Mouse (Mus musculus): ENCODE measurements around the gene 1700017B05Rik. TPM values are rescaled to one million over a fixed set of nuclear protein-coding genes. Genes with fewer than 3 reads are reported as not detected.

Gene 1700017B05Rik
- polyA plus RNA-seq, 1 experiment, result 28.7 TPM

DNA sequence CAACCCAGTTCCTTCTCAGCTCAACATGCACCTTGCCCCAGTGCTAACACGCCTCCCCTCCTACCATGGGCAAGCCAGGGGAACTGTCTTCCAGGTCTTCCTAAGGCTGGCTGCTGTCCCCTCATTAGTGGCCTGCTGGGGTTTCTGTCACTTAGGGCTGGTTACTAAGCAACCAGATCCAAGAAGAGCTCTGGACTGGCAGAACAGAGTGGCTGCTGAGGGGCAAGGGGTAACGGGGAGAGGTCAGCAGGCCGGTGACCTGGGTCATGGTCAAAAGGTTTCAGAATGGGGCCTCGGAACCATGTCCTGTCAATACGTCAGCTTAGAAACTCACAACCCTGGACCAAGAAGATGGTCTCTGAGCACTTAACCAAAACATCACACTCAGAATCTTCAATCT is 5.0 kb upstream of the 1700017B05Rik start:
- no peak for TF ChIP-seq CTCF (IDR thresholded peaks at IDR 0.05; ENCODE audit: extremely low read depth, insufficient read length, insufficient replicate concordance, low read depth, low read length)
- no peak for TF ChIP-seq POLR2A (IDR thresholded peaks at IDR 0.05; ENCODE audit: low read depth, low read length)
- Histone ChIP-seq H3K4me3 (ENCODE audit: low read depth, low read length) (no peak overlapping the region), H3K27me3 (ENCODE audit: control insufficient read depth, insufficient read depth, low read length) (no peaks in the 10 kb centered on the region), H3K4me1 (ENCODE audit: control insufficient read depth, insufficient read depth, insufficient read length, low read length) (no peaks in the 10 kb centered on the region), H3K36me3 (ENCODE audit: control insufficient read depth, insufficient read depth, low read length) (no peaks in the 10 kb centered on the region), H3K27ac (ENCODE audit: insufficient read depth, low read depth, low read length) (no peak overlapping the region)
- 93% methylated on average over 5 of the region's 5 CpGs for WGBS

DNA sequence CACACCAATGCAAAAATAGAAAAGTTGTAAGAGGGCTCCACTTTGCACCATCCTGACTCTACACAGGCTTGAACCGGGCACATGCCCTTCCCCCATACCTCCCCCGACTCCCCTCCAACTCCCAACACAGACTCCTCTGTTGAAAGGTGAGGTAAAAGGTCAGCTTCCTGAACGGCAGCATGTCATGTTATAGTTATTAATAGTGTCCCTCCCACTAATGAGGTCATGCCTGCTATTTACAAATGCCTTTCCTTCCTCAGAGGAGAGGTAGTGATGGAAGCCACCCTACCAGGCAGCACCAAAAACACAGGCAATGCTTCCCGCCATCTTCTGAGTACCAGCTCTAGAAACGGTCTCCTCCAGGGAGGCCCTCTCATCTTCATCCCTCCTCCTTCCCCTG is 2.7 kb upstream of the 1700017B05Rik start:
- 35% methylated on average over 5 of the region's 5 CpGs for WGBS
- no peak overlapping the region for H3K27ac ChIP-seq (ENCODE audit: insufficient read depth, low read depth, low read length)
- H3K4me1 ChIP-seq (ENCODE audit: control insufficient read depth, insufficient read depth, insufficient read length, low read length), result peaks cover 9% of the 10 kb centered on the region; the same call in 1 of the 2 replicates
- no peak for TF ChIP-seq POLR2A (IDR thresholded peaks at IDR 0.05; ENCODE audit: low read depth, low read length)
- no peak for TF ChIP-seq CTCF (IDR thresholded peaks at IDR 0.05; ENCODE audit: extremely low read depth, insufficient read length, insufficient replicate concordance, low read depth, low read length)
- no peaks in the 10 kb centered on the region for H3K36me3 ChIP-seq (ENCODE audit: control insufficient read depth, insufficient read depth, low read length)
- no peak overlapping the region for H3K4me3 ChIP-seq (ENCODE audit: low read depth, low read length)
- H3K27me3 ChIP-seq (ENCODE audit: control insufficient read depth, insufficient read depth, low read length), result no peaks in the 10 kb centered on the region

DNA sequence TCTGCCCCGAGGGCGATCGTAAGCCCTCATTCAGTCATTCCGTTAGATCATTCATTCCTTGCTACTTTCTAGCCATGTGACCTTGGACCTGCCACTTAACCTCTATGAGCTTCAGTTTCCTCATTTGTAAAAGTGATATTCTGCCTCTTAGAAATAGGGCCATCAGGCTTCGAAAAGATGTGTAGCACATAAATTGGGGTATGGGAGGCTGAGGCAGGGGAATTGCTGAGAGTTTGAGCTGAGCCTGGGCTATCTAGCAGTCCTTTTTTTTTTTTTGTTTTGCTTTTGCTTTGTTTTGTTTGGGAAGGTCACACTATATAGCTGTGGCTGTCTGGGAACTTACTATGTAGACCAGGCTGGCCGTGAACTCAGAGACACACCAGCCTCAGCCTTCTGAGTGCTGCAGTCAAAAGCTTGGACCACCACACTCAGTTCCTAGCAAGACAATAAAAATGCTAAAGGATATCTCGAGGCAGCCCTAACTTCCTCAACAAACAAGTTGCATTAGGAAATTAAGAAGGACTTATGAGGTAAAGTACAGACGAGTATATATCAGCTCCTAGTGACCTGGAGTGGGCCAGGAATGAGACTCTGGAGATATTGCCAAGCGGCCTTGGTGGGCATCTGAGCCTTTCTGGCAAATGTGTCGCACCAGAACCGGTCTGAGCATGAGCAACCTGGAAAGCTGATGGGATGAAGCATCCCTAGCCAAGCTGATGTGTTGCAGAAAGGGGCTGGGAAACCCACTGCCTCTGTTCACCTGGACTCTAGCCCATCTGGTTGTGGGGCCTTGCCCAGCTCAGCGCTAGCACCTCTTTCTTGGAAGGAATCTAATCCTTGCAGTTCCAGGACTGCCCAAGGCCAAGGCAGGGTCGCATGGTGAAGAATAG is 628 bp upstream of the 1700017B05Rik start:
- peak overlapping the region; percentile 79 for H3K27ac ChIP-seq (ENCODE audit: insufficient read depth, low read depth, low read length)
- H3K4me3 ChIP-seq (ENCODE audit: low read depth, low read length), result peak overlapping the region; percentile 98
- WGBS, result 45% methylated on average over 13 of the region's 13 CpGs
- peaks cover 6% of the 10 kb centered on the region for H3K36me3 ChIP-seq (ENCODE audit: control insufficient read depth, insufficient read depth, low read length)
- TF ChIP-seq POLR2A (IDR thresholded peaks at IDR 0.05; ENCODE audit: low read depth, low read length), result no peak
- H3K4me1 ChIP-seq (ENCODE audit: control insufficient read depth, insufficient read depth, insufficient read length, low read length), result peaks cover 11% of the 10 kb centered on the region
- H3K27me3 ChIP-seq (ENCODE audit: control insufficient read depth, insufficient read depth, low read length), result no peaks in the 10 kb centered on the region

DNA sequence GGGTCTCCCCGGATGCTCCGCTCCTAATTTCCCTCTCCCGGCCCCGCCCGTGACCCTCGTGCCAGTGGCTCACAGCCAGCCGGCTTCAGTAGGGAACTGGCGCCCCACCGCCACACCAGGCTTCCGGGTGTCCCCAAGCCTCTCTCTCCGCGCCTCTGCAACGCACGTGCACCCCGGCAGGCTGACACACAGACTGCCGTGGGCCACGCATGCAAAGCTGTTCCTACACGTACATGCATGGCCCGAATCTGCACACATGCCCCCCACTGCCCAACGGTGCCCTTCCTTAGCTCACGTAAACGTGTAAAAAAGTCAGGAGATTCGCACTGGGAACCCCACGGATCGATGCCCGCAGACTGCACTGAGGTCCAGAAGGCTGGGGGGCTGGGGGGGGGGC is 898 bp downstream of the 1700017B05Rik start:
- H3K27ac ChIP-seq (ENCODE audit: insufficient read depth, low read depth, low read length), result peak overlapping the region; percentile 42
- WGBS, result under 1% methylated on average over 26 of the region's 26 CpGs

DNA sequence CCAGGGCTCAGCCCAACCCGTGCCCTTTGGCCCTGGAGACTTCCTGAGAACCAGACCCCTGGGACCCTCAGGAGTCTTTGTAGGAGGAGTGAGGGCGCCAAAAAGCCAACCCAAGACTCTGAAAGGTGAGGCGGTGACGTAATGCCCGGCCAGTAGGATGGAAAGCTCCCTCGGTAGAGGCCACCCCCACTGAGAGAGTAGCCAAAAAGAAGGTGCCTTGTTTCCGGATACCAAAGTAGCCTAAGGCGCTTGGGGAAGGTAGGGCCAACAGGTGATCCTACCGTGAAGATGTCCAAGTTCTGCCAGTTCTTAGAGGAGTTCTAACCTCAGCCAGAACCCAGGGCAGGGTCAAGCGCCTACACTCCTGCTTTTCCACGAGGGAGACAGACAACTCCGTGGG is 1.5 kb downstream of the 1700017B05Rik start:
- TF ChIP-seq POLR2A (IDR thresholded peaks at IDR 0.05; ENCODE audit: low read depth, low read length) (no peak), CTCF (IDR thresholded peaks at IDR 0.05; ENCODE audit: extremely low read depth, insufficient read length, insufficient replicate concordance, low read depth, low read length) (no peak)
- Histone ChIP-seq H3K27me3 (ENCODE audit: control insufficient read depth, insufficient read depth, low read length) (no peaks in the 10 kb centered on the region), H3K36me3 (ENCODE audit: control insufficient read depth, insufficient read depth, low read length) (peaks cover 26% of the 10 kb centered on the region), H3K27ac (ENCODE audit: insufficient read depth, low read depth, low read length) (peak overlapping the region; percentile 42), H3K4me1 (ENCODE audit: control insufficient read depth, insufficient read depth, insufficient read length, low read length) (peaks cover 11% of the 10 kb centered on the region), H3K4me3 (ENCODE audit: low read depth, low read length) (peak overlapping the region; percentile 98)
- 8% methylated on average over 12 of the region's 12 CpGs for WGBS

More for the DNA sequence above, 898 bp downstream of the 1700017B05Rik start:
- H3K4me3 ChIP-seq (ENCODE audit: low read depth, low read length), result peak overlapping the region; percentile 98
- peaks cover 21% of the 10 kb centered on the region for H3K36me3 ChIP-seq (ENCODE audit: control insufficient read depth, insufficient read depth, low read length)
- H3K4me1 ChIP-seq (ENCODE audit: control insufficient read depth, insufficient read depth, insufficient read length, low read length), result peaks cover 11% of the 10 kb centered on the region
- 0 out of 2 replicates have a peak, but pooled peaks have one; percentile 12 for TF ChIP-seq POLR2A (IDR thresholded peaks at IDR 0.05; ENCODE audit: low read depth, low read length)
- no peak for TF ChIP-seq CTCF (IDR thresholded peaks at IDR 0.05; ENCODE audit: extremely low read depth, insufficient read length, insufficient replicate concordance, low read depth, low read length)
- H3K27me3 ChIP-seq (ENCODE audit: control insufficient read depth, insufficient read depth, low read length), result no peaks in the 10 kb centered on the region

DNA sequence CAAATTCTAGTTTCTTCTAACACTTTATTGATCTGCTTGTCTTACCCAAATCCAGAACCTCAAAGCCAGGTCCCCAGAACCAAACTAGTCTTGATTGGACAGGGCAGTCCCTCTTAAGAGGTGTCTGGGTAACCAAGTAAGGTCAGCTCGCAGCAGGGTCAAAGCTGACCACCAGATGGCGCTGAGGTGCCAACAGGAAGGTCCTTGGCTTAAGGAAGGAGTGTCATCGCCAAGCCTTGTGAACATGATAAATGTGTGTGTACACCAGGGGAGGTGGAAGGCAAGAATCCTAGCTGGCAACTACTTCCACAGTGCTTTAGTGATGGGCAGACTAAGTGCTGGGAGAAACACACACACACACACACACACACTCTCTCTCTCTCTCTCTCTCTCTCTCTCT is 2.7 kb downstream of the 1700017B05Rik start:
- no peaks in the 10 kb centered on the region for H3K27me3 ChIP-seq (ENCODE audit: control insufficient read depth, insufficient read depth, low read length)
- WGBS, result 0% methylated on average over 3 of the region's 3 CpGs
- no peak overlapping the region for H3K27ac ChIP-seq (ENCODE audit: insufficient read depth, low read depth, low read length)
- H3K4me1 ChIP-seq (ENCODE audit: control insufficient read depth, insufficient read depth, insufficient read length, low read length), result peaks cover 11% of the 10 kb centered on the region
- no peak overlapping the region for H3K4me3 ChIP-seq (ENCODE audit: low read depth, low read length)
- TF ChIP-seq CTCF (IDR thresholded peaks at IDR 0.05; ENCODE audit: extremely low read depth, insufficient read length, insufficient replicate concordance, low read depth, low read length) (peak; percentile 98), POLR2A (IDR thresholded peaks at IDR 0.05; ENCODE audit: low read depth, low read length) (no peak)
- H3K36me3 ChIP-seq (ENCODE audit: control insufficient read depth, insufficient read depth, low read length), result peaks cover 36% of the 10 kb centered on the region

DNA sequence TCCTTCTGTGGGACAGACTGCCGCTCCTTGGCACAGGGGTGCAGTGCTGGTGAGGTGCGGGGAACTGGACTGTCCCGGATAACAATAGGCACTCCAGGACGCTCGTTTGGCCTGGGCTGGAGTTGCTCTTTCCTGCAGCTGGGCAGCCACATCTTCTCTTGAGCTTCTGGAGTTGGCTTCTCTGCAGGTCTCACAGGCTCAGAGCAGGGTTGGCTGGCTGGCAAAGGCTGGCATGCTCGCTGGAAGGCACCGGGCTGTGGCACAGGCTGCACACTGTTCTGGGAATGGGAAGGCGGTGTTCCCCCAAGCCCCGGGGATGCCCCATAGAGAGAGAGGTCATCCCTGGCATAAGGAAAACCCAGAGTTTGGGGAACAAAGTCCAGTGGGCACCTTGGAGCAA is 4.8 kb downstream of the 1700017B05Rik start:
- Histone ChIP-seq H3K27ac (ENCODE audit: insufficient read depth, low read depth, low read length) (no peak overlapping the region), H3K27me3 (ENCODE audit: control insufficient read depth, insufficient read depth, low read length) (no peaks in the 10 kb centered on the region), H3K36me3 (ENCODE audit: control insufficient read depth, insufficient read depth, low read length) (peaks cover 55% of the 10 kb centered on the region), H3K4me1 (ENCODE audit: control insufficient read depth, insufficient read depth, insufficient read length, low read length) (peaks cover 11% of the 10 kb centered on the region), H3K4me3 (ENCODE audit: low read depth, low read length) (no peak overlapping the region)
- 92% methylated on average over 9 of the region's 9 CpGs for WGBS
- TF ChIP-seq CTCF (IDR thresholded peaks at IDR 0.05; ENCODE audit: extremely low read depth, insufficient read length, insufficient replicate concordance, low read depth, low read length), result no peak
- TF ChIP-seq POLR2A (IDR thresholded peaks at IDR 0.05; ENCODE audit: low read depth, low read length), result no peak

Measured in small intestine, adult 2 months (tissue).